Mouse (Mus musculus) gastrocnemius, postnatal 10 days (tissue): ENCODE results near the gene Sephs2. TPM values are rescaled to one million over a fixed set of nuclear protein-coding genes. Genes with fewer than 3 reads are reported as not detected.
"Not testable (repeated sequence)": the region's sequence is repeated elsewhere in the genome, so short reads cannot be mapped to it uniquely, and the experiment has no call there.

Experiments
- DNase-seq: peaks from one replicate; pipeline ENCODE4 v3.0.0; 2021; ENCODE audit warnings: mixed read lengths
- total RNA-seq, 2 experiments: library from RNA; stranded (reverse); gene quantifications; 2 replicates each; pipeline ENCODE4 v1.2.3; 2021

Sephs2 gene
- total RNA-seq, 2 experiments from 2014 or later = 19.5 to 20.5 TPM

DNA sequence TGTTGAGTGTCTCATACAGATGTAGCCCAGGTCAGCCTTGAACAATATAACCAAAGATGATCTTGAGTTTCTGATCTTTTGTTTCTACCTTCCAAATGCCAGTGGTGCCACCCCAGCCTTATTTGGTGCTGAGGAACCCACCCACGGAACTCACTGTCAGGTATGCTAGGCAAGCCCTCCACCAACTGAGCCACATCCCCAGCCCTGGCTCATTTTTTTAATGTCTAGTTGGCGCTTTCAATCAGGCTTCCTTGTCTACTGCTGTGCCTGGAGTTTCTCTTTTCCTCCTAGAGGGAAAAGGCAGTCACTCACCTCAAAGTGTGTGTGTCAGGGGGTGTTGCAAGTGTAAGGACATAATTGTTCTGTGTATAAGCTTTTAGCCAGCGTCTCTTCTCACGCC is 2.8 kb downstream of the Sephs2 start:
- DNase-seq = no peak

GRCm38 (mm10) chr7:127270666-127271065 is 3.2 kb downstream of the Sephs2 start:
- no peak for DNase-seq

DNA sequence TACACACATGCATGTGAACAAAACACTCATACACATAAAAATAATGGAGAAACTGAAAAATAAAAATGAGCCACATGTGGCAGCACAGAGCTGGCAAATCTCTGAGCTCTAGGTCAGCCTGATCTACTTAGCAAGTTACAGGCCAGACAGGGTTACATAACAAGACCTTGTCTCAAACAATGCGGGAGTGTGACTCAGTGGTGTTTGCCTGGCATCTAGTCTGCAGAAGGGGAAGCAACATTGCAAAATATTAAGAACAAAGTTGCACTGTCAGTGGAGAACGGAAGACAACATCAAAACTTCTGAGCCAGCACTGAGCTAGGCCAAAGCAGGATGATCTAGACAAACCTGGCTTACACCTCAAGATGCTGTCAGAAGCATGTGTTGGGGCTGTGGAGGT is 3.6 kb downstream of the Sephs2 start:
- no peak for DNase-seq

DNA sequence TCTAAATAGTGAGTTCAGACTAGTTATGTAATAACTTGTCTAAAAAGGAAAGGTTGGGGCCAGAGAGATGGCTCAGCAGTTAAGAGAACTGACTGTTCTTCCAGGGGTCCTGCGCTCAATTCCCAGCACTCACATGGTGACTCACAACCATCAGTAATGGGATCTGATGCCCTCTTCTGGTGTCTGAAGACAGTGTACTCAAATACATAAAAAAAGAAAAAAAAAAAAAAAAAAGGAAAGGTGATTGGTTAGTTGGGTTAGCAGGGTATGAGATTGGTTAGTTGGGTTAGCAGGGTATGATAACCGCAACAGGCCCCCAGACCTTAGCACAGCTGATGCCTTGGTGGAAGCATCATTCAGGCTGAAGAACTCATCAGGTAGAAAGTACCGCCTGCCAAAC is 10.3 kb downstream of the Sephs2 start:
- DNase-seq = no peak

GRCm38 (mm10) chr7:127262218-127262961 is 11.5 kb downstream of the Sephs2 start:
- DNase-seq = no peak

GRCm38 (mm10) chr7:127260309-127261111 is 13.3 kb downstream of the Sephs2 start, which contains the start of gene Dctpp1:
TSS of gene Dctpp1 (minus strand) at chr7:127260709.
- DNase-seq = peak; percentile 92

DNA sequence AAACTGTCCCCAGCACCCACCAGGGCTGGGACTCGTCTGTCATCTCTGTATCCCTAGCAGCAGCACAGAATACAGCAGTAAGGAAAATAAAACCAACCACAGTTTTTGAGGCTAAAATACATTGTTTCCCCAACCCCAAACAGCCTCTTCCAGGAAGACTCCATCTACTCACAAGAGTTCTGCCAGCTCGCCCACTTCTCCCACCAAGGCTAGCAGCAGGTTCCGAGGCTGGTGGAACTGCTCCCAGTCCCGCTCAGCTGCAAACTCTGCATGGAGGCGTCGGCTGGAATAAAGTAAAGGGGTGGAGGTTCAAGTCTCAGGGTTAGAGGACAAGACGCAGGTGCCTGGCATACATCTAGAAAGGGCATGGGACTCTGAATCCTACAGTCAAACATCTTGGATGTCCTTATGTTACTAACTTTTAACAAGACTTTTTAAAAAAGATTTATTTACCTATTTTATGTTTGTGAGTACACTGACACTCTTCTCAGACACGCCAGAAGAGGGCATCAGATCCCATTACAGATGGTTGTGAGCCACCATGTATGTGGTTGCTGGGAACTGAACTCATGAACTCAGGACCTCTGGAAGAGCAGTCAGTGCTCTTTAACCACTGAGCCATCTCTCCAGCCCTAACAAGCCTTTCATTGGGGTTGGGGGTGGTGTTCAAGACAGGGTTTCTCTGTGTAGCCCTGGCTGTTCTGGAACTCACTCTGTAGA is 14.5 kb downstream of the Sephs2 start:
- no peak for DNase-seq

GRCm38 (mm10) chr7:127256518-127256917 is 17.3 kb downstream of the Sephs2 start:
- no peak for DNase-seq

DNA sequence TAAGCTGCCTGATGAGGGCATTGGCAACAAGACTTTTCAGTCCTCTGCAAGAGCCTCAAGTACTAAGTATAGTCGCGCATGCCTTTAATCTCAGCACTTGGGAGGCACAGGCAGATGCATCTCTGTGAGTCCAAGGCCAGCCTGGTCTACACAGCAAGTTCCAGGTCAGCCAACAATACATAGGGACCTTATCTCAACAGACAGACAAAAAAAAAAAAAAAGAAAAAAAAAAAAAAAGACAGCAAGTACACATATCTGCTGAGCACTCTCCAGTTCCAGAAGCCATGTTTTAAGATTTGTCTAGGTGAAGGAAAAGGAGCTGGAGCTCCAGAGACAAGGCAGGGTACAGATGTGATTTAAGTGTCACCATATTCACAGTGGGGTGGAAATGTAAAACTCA is 17.9 kb downstream of the Sephs2 start:
- DNase-seq = no peak

DNA sequence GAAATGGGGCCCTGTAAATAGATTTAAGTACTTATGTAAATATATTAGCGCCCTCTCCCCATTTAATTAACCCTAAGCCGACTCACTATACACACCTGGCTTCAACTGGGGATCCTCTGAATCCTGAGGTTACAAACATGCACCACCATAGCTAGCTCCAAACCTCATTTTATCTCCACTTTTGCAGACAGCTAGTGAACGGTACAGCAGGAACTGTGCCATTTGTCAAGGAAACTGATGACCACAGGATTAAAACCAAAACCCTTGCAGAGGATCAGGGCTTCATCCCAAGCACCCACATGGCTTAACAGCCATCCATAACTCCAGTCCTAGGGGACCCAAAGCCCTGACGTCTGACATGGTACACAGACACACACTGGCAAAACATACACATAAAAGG is 18.8 kb downstream of the Sephs2 start:
- no peak for DNase-seq

DNA sequence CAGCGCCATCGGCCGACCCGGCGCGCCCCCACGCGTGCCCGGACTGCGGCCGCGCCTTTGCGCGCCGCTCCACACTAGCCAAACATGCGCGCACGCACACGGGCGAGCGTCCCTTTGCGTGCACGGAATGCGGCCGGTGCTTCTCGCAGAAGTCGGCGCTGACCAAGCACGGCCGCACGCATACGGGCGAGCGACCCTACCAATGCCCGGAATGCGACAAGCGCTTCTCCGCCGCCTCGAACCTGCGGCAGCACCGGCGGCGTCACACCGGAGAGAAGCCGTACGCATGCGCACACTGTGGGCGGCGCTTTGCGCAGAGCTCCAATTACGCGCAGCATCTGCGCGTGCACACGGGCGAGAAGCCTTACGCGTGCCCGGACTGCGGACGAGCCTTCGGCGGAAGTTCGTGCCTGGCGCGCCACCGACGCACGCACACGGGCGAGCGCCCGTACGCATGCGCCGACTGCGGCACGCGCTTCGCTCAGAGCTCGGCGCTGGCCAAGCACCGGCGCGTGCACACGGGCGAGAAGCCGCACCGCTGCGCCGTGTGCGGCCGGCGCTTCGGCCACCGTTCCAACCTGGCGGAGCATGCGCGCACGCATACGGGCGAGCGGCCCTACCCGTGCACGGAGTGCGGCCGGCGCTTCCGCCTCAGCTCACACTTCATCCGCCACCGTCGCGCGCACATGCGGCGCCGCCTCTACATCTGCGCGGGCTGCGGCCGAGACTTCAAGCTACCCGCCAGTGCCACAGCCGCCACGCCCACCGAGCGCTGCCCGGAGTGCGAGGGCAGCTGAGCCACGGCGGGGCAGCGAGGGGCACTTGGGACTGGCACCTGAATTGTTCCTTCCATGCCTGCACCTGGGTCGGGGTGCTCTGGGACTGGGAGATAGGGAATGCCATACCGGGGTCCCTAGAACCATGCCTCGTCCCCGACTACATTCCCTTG is 19.8 kb downstream of the Sephs2 start:
- DNase-seq = peak; percentile 96

GRCm38 (mm10) chr7:127253341-127253740 is 20.5 kb downstream of the Sephs2 start:
- no peak for DNase-seq

- DNase-seq = no peak
Measured at GRCm38 (mm10) chr7:127252414-127252813, 21.4 kb downstream of the Sephs2 start.

- not testable (repeated sequence) for DNase-seq
Measured at GRCm38 (mm10) chr7:127250511-127250910, 23.3 kb downstream of the Sephs2 start.

- DNase-seq = peak; percentile 65
Measured at GRCm38 (mm10) chr7:127244658-127245510, 29.0 kb downstream of the Sephs2 start.

- peak; percentile 98 for DNase-seq
Measured at GRCm38 (mm10) chr7:127243870-127244657, 29.8 kb downstream of the Sephs2 start, which contains the start of gene Zfp771. TSS of gene Zfp771 (plus strand) at chr7:127244274.

DNA sequence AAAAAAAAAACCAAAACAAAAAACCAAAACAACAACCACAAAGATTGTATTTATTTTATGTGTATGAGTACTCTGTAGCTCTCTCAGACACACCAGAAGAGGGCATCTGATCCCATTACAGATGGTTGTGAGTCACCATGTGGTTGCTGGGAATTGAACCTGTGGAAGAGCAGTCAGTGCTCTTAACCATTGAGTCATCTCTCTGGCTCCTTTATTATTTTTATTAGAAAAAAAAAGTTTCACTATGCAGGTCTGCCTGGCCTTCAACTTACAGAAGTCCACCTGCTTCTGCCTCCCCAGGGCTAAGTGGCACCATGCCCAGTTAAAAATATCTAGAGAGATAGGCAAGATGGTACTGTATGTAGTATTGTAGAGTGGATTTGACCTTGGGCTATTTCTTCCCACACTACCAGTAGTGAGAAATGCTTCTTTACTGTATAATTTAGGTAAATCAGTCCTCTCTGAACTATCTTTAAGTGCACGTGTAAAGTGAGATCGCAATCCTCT is 30.4 kb downstream of the Sephs2 start:
- no peak for DNase-seq

- no peak for DNase-seq
Measured at GRCm38 (mm10) chr7:127234777-127235176, 39.1 kb downstream of the Sephs2 start.

GRCm38 (mm10) chr7:127233765-127234164 is 40.1 kb downstream of the Sephs2 start:
- no peak for DNase-seq

DNA sequence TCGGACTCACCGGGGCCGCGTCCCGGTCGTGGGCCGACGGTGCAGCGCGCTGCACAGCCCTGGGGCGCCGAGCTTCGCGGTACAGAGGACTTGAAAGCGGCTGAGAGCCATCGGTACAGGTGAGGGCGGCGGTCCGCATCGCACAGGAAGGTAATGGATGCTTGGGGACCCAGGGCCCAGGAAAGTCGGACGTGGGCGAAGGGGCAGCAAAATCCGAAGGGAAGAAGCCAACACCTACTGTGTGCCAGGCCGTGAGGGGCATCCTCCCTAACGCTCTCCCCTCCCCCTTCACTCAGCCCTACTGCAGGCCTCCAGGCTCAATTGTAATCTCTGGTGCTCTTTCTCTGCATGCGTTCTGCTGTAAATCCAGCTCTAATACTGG is 40.5 kb downstream of the Sephs2 start:
- no peak for DNase-seq
